Mouse (Mus musculus): ENCODE results near the gene Gm14147.
"Not testable (repeated sequence)": the region's sequence is repeated elsewhere in the genome, so short reads cannot be mapped to it uniquely, and the experiment has no call there.

Gene Gm14147

DNA sequence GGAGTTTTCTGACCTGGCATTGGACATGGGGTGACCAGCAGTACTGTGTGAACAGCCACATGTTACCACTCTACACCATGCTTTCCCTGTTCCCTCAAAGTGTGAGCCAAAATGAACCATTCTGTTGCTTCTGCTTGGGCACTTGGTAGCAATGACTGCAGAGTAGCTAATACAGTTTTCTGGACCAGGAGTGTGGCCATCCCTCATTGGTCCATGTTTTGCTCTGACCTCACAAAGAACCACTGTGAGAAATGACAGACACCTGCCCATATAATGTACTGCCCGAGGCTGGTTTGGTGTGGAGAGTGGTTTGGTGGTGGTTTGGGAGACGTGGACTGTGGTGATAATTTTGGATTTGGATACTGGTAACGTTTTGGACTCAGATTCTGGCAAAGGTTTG, at the start of gene Gm14147:
Gm14147 (plus strand) TSS at position 301 of the 400 bp plus-strand sequence.
- DNase-seq (ENCODE audit: low read depth): not testable (repeated sequence)

DNA sequence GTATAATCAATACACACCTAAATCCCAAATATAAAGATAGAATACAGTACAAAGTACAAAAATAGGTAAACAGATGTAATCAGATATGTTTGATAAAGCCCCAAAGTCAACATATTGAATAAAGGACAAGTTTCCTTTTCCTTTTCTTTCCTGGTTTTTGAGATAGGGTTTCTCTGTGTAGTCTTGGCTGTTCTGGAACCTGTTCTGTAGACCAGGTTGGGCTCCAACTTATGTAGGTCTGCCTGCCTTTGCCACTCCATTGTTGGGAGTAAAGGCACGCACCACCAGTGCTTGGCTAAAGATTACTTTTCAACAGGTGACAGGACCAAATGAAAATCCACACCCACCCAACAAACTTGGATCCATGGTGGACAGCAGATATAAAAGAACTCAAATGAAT, 41.4 kb upstream of the Gm14147 start:
- no peak for DNase-seq (ENCODE audit: low read depth)

DNA sequence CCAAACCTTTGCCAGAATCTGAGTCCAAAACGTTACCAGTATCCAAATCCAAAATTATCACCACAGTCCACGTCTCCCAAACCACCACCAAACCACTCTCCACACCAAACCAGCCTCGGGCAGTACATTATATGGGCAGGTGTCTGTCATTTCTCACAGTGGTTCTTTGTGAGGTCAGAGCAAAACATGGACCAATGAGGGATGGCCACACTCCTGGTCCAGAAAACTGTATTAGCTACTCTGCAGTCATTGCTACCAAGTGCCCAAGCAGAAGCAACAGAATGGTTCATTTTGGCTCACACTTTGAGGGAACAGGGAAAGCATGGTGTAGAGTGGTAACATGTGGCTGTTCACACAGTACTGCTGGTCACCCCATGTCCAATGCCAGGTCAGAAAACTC, 5.8 kb upstream of the Gm14147 start, which contains the start of gene Gm14151:
Gm14151 (minus strand) TSS at position 101 of the 400 bp plus-strand sequence.
- not testable (repeated sequence) for DNase-seq (ENCODE audit: low read depth)
